Mouse (Mus musculus) thymus, adult 2 months (tissue): ENCODE results near the gene Slc1a1. TPM values are rescaled to one million over a fixed set of nuclear protein-coding genes. Genes with fewer than 3 reads are reported as not detected.

Experiments used
- DNase-seq: peaks from one replicate; pipeline ENCODE4 v3.0.0; 2021
- H3K27ac ChIP-seq: fragments of 200-500 bp; 2 replicates; pipeline ENCODE4 v1.5.1; 2012; ENCODE audit warnings: low read length, control low read depth; ENCODE audit not compliant: control insufficient read depth, insufficient read depth
- H3K27me3 ChIP-seq: fragments of 200-500 bp; 2 replicates; pipeline ENCODE4 v1.6.1; 2012; ENCODE audit warnings: mild to moderate bottlenecking, low read length, moderate library complexity, mixed read lengths; ENCODE audit not compliant: control insufficient read depth, insufficient read depth
- H3K36me3 ChIP-seq: fragments of 200-500 bp; 2 replicates; pipeline ENCODE4 v1.6.1; 2012; ENCODE audit warnings: mild to moderate bottlenecking, low read length, moderate library complexity; ENCODE audit not compliant: control insufficient read depth, insufficient read depth
- H3K4me1 ChIP-seq: fragments of 200-500 bp; replicated peaks from 2 replicates; pipeline ENCODE4 v1.6.1; 2012; ENCODE audit warnings: low read length; ENCODE audit not compliant: control insufficient read depth, insufficient read depth
- H3K4me3 ChIP-seq: fragments of 200-500 bp; 2 replicates; pipeline ENCODE4 v1.5.1; 2012; ENCODE audit warnings: mild to moderate bottlenecking, low read length, control low read depth, moderate library complexity; ENCODE audit not compliant: control insufficient read depth, insufficient read depth
- CTCF ChIP-seq: fragments of 200-500 bp; IDR thresholded peaks from 2 replicates; pipeline ENCODE4 v1.5.1; 2012; ENCODE audit warnings: mild to moderate bottlenecking, control low read depth, low read length, moderate library complexity, borderline replicate concordance; ENCODE audit not compliant: control insufficient read depth, poor library complexity, insufficient read depth; ENCODE audit errors: extremely low read depth
- POLR2A ChIP-seq: fragments of 200-500 bp; IDR thresholded peaks from 2 replicates; pipeline ENCODE4 v1.6.1; 2012; ENCODE audit warnings: mild to moderate bottlenecking, low read length, control low read depth, moderate library complexity; ENCODE audit not compliant: control insufficient read depth, poor library complexity, insufficient read depth; ENCODE audit errors: extremely low read depth
- WGBS: fragments of 180-500 bp; shearing (Covaris S2); methylation state at CpG from one replicate; pipeline ENCODE4 v1.1.7; 2018; 5-methylcytosine and 5-hydroxymethylcytosine counted together
- polyA plus RNA-seq: library from polyadenylated mRNA; depleted of rRNA; stranded (reverse); fragments of >200 nt; gene quantifications from 2 replicates; pipeline ENCODE4 v1.2.3, GENCODE M21; 2012; rRNA removed

Gene Slc1a1
- 0.41 and 0.51 TPM in 2 replicates for polyA plus RNA-seq

DNA sequence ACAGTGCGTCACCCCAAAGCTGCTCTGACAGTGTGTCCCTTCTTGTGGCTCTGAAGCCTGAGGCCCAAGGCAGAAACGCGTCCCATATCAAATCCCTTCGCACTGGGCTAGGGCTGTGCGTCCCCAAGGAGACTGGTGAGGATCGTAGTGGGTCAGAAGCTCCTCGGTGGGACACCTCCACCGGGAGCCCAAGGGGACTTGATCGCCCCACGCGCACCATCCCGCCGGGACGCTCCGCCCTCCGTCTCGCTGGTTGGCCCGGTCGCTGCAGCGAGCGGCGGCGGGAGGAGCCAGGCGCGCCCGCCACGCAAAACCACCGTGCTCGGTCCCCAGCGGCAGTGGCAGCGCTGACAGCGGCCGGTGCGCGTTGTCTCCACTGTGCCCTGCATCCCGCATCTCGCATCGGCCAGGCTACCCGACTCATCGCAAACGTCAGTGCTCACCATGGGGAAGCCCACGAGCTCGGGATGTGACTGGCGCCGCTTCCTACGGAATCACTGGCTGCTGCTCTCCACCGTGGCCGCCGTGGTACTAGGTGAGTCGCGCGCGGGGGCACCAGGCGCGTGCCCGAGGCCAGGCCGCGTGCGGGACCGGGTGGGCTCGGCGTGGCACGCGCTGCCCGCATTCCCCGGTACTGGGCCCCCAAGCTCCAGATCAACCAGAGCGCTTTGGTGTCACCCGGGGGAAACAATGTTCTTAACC is at the start of gene Slc1a1:
TSS of gene Slc1a1 (plus strand) at position 252 of the 702 bp plus-strand sequence.
- under 1% methylated on average over 66 of the region's 68 CpGs for WGBS
- TF ChIP-seq POLR2A (no peak), CTCF (no peak)
- Histone ChIP-seq H3K4me1 (peaks cover 4% of the 10 kb centered on the region), H3K27me3 (peaks cover 3% of the 10 kb centered on the region; the same call in 1 of the 2 replicates), H3K4me3 (peak within 1 kb of the TSS; percentile 27), H3K36me3 (no peaks in the 10 kb centered on the region), H3K27ac (no peak within 1 kb of the TSS)
- peak; percentile 36 for DNase-seq

DNA sequence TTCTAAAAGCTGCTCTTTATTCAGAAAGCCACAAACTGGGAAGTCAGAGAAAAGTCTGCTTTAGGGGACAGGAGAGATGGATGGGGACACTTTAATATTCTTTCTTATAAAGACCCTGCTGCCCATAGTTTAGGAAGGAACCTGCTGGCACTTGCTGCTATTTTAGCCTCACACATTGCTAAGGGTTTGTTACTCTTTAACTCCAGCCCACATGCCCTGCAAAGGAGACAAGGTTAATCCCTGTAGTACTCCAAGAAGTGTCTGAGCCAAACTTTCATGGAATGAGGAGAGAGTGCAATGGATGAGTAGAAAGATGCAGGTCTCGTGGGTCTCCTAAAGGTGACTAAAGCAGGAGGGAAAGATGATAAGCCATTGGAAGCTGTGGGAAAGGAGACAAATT is 44.7 kb upstream of the Slc1a1 start:
- no peak for DNase-seq
- WGBS: 94% methylated on average over 1 of the region's 1 CpGs
- H3K4me1 ChIP-seq: no peaks in the 10 kb centered on the region
- no peak overlapping the region for H3K27ac ChIP-seq
- H3K4me3 ChIP-seq: no peak overlapping the region
- no peaks in the 10 kb centered on the region for H3K36me3 ChIP-seq
- no peaks in the 10 kb centered on the region for H3K27me3 ChIP-seq
- TF ChIP-seq POLR2A: no peak
- TF ChIP-seq CTCF: no peak

DNA sequence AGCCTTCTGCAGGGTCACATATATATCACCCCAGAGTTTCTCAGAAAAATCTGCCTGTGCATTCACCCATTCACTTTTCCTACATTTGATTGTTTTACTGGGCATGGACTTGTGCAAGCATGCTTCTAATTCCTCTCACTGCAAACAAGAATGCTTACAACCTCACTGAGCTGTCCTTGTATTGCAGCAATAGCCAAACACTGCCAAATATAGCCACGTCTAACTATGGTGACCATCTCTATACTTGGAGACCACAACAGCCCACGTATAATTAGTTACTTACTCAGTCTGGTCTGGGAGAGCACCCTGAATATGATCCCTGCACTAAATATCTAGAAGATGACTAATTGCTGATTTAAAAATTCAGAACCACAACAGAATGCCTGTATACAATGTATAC is 41.5 kb upstream of the Slc1a1 start:
- WGBS: 90% methylated on average over 2 of the region's 2 CpGs
- H3K36me3 ChIP-seq: no peaks in the 10 kb centered on the region
- no peak for DNase-seq
- H3K4me3 ChIP-seq: no peak overlapping the region
- no peaks in the 10 kb centered on the region for H3K4me1 ChIP-seq
- no peaks in the 10 kb centered on the region for H3K27me3 ChIP-seq
- no peak overlapping the region for H3K27ac ChIP-seq
- TF ChIP-seq CTCF: no peak
- no peak for TF ChIP-seq POLR2A

DNA sequence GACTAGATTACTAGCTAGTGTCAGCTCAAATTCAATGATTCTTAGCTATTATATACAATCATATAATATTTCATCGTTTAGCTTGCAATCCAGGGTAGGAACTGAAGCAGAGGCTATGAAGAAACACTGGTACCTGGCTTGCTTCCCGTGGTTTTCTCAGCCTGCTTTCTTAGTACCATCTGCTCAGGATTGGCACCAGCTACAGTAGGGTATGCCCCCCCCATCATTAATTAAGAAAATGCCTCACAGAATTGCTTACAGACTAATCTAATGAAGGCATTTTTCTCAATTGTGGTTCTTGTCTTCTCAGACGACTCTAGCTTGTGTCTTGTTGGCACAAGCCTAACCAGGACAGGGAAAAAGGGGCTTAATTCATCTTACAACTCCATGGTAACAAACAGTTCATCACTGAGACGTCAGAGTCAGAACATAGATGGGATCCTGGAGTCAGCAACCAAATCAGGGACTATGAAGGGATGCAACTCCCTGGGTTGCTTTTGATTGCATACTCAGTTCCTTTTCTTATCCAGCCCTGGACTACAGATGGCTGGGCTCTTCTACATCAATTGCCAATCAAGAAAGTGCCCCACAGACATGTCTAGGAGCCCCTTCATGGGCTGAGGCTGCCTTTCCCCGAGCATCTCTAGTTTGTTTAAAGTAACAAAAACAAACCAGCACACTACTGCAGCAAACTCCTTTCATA is 38.6 kb upstream of the Slc1a1 start:
- Histone ChIP-seq H3K36me3 (no peaks in the 10 kb centered on the region), H3K27ac (no peak overlapping the region), H3K27me3 (no peaks in the 10 kb centered on the region), H3K4me3 (no peak overlapping the region), H3K4me1 (no peaks in the 10 kb centered on the region)
- TF ChIP-seq POLR2A (no peak), CTCF (no peak)
- no peak for DNase-seq
- WGBS: 80% methylated on average over 5 of the region's 5 CpGs

DNA sequence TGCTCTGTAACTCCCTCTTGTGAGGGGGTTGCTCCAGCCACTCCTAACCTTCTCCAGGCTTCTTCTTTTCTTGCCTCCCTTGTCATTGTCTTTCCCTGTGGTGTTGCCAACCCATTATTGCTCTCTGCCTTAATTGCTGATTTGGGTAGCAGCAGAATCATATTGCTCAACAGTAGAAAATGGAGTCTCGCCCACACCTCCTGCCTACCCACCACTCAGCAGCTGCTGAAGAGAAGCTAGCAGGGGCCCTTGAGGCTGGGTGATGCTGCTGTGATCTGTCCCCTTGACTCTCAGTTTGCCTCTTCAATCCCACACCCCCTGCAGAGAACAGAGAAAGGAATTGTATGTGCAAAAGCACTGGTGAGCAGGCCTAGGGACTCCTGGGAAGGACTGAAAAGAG is 37.9 kb upstream of the Slc1a1 start:
- DNase-seq: no peak
- no peaks in the 10 kb centered on the region for H3K27me3 ChIP-seq
- TF ChIP-seq CTCF: no peak
- no peak for TF ChIP-seq POLR2A
- H3K4me3 ChIP-seq: no peak overlapping the region
- no peaks in the 10 kb centered on the region for H3K4me1 ChIP-seq
- no peak overlapping the region for H3K27ac ChIP-seq
- no peaks in the 10 kb centered on the region for H3K36me3 ChIP-seq
- WGBS: 86% methylated on average over 1 of the region's 1 CpGs

DNA sequence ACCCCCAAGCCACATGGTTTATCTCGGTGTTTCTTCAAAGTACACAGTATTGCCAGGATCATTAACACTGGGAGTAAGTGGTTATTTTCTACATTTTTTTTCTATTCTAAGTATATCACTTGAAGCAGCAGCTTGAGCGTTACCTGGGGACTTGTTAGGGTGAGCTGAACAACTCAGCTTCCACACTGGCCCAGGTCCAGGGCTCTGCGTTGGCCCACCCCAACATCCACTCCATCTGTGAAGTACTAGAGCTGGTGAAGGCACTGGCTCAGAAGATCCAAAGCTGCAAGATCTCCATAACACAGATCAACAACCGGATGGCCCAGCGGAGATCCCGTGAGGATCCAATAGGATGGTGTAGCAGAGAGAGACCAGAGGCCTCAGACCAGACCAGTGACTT is 37.2 kb upstream of the Slc1a1 start:
- H3K36me3 ChIP-seq: no peaks in the 10 kb centered on the region
- H3K4me3 ChIP-seq: no peak overlapping the region
- no peaks in the 10 kb centered on the region for H3K4me1 ChIP-seq
- no peak for DNase-seq
- no peak for TF ChIP-seq CTCF
- TF ChIP-seq POLR2A: no peak
- WGBS: 95% methylated on average over 6 of the region's 6 CpGs
- H3K27me3 ChIP-seq: no peaks in the 10 kb centered on the region
- no peak overlapping the region for H3K27ac ChIP-seq
